Mouse (Mus musculus) liver, adult 2 months (tissue): ENCODE measurements at regions not wholly inside any gene's neighbourhood (a gene's known extent, or its start where the extent isn't known, plus 50 kb on each side); places are given as distances from the start of the nearest gene placed in this dataset.

ENCODE experiments used
- DNase-seq: peaks from one replicate; pipeline ENCODE4 v3.0.0-alpha.2; 2011; ENCODE audit warnings: low read depth, low spot score; ENCODE audit errors: extremely low read depth
- H3K27ac ChIP-seq: fragments of 200-500 bp; replicated peaks from 2 replicates; pipeline ENCODE4 v1.5.1; 2012; ENCODE audit warnings: low read depth, mild to moderate bottlenecking, control low read depth, inconsistent platforms, low read length; ENCODE audit not compliant: insufficient read depth
- H3K27me3 ChIP-seq: fragments of 200-500 bp; 2 replicates; pipeline ENCODE4 v1.6.1; 2012; ENCODE audit warnings: mild to moderate bottlenecking, moderate library complexity, low read length, inconsistent platforms; ENCODE audit not compliant: control insufficient read depth, insufficient read depth
- H3K36me3 ChIP-seq: fragments of 200-500 bp; 2 replicates; pipeline ENCODE4 v1.6.1; 2012; ENCODE audit warnings: low read length, inconsistent platforms; ENCODE audit not compliant: control insufficient read depth, insufficient read depth
- H3K4me1 ChIP-seq: fragments of 200-500 bp; 2 replicates; pipeline ENCODE4 v1.6.1; 2011; ENCODE audit warnings: low read length; ENCODE audit not compliant: control insufficient read depth, insufficient read depth
- H3K4me3 ChIP-seq: fragments of 200-500 bp; 2 replicates; pipeline ENCODE4 v1.5.1; 2011; ENCODE audit warnings: low read depth, mild to moderate bottlenecking, control low read depth, low read length, moderate library complexity; ENCODE audit not compliant: insufficient read depth
- H3K79me2 ChIP-seq: fragments of 200-500 bp; 2 replicates; pipeline ENCODE4 v1.6.1; 2012; ENCODE audit warnings: inconsistent platforms, mild to moderate bottlenecking, low read length, moderate library complexity; ENCODE audit not compliant: control insufficient read depth, insufficient read depth
- H3K9ac ChIP-seq: fragments of 200-500 bp; 2 replicates; pipeline ENCODE4 v1.6.1; 2012; ENCODE audit warnings: low read depth, mild to moderate bottlenecking, control low read depth, inconsistent platforms, low read length
- CTCF ChIP-seq: fragments of 200-500 bp; IDR thresholded peaks from 2 replicates; pipeline ENCODE4 v1.5.1; 2011; ENCODE audit warnings: low read depth, low read length, control low read depth
- POLR2A ChIP-seq: fragments of 200-500 bp; IDR thresholded peaks from 2 replicates; pipeline ENCODE4 v1.6.1; 2011; ENCODE audit warnings: low read length, control low read depth; ENCODE audit not compliant: insufficient read depth; ENCODE audit errors: extremely low read depth
- WGBS: fragments of 180-500 bp; shearing (Covaris S2); methylation state at CpG from one replicate; pipeline ENCODE4 v1.1.7; 2018; 5-methylcytosine and 5-hydroxymethylcytosine counted together

DNA sequence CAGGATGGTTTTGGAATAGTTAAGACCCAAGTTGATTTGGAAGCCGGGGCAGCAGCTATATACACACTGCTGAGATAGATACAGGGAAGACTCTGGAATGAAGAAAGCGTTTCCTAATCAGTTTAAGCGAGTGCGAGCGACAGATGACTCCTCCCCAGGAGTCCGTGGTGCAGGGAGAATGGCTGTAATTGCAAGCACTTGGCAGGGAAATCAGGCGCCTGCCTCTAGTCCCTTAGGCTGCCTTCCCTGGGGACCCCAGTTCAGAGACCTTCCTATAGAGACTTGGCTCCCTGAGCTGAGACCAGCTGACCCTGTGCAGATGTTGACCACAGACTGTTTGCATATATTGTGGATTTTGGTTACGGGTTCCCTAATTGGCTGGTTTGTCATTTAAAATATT, 228.3 kb upstream of the 4930535I16Rik start:
- no peak overlapping the region for H3K9ac ChIP-seq
- DNase-seq, result no peak
- no peaks in the 10 kb centered on the region for H3K4me1 ChIP-seq
- no peaks in the 10 kb centered on the region for H3K27me3 ChIP-seq
- H3K4me3 ChIP-seq, result no peak overlapping the region
- WGBS, result 34% methylated on average over 8 of the region's 8 CpGs
- H3K79me2 ChIP-seq, result no peaks in the 10 kb centered on the region
- TF ChIP-seq CTCF, result no peak
- no peak for TF ChIP-seq POLR2A
- no peaks in the 10 kb centered on the region for H3K36me3 ChIP-seq
- H3K27ac ChIP-seq, result no peak overlapping the region

DNA sequence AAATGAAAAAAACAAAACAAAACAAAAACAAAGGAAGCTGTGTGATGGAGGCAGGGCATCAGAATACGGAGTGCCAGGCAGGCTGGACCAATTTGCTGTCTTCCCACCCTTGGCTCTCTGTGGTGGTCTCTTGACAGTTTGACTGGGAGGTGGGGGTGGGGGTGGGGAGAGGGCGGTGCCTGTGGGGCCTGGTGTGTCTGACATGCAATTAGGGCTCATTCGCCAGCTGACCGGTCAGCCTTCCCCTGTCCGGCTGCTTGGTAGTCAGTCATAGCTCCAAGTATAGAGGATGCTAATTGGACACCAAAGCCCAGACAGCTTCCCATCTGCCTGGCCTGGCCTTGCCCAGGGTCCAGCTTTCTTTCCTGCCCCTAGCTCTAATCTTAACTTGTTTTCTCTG, 225.8 kb upstream of the 4930535I16Rik start:
- 76% methylated on average over 5 of the region's 5 CpGs for WGBS
- no peak for TF ChIP-seq POLR2A
- no peak for TF ChIP-seq CTCF

DNA sequence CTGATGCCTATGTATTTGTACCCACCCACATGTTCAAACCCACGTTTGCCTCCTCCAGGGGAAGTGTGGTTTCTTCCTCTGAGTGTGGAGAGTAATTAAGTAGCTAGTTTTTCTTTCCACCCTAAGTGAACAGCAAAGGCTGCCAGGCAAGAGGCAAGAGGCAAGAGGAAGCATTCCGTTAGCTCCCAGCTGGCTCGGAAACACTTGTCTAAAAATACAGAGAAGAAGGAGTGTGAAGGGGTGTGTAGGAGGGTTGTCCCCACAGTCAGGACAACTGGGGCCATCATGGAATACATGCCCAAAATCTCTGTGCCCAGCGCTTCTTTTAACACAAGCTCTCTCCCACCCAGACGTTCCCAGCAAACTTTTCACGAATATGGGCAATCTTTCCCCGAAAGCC, 225.4 kb upstream of the 4930535I16Rik start:
- Histone ChIP-seq H3K9ac (no peak overlapping the region), H3K79me2 (no peaks in the 10 kb centered on the region), H3K27ac (no peak overlapping the region), H3K27me3 (no peaks in the 10 kb centered on the region), H3K4me3 (no peak overlapping the region), H3K36me3 (no peaks in the 10 kb centered on the region), H3K4me1 (no peaks in the 10 kb centered on the region)
- TF ChIP-seq POLR2A, result no peak
- no peak for TF ChIP-seq CTCF
- WGBS, result 75% methylated on average over 7 of the region's 7 CpGs
- no peak for DNase-seq

More for the DNA sequence above, 225.8 kb upstream of the 4930535I16Rik start:
- no peak overlapping the region for H3K27ac ChIP-seq
- H3K4me1 ChIP-seq, result no peaks in the 10 kb centered on the region
- H3K27me3 ChIP-seq, result no peaks in the 10 kb centered on the region
- H3K79me2 ChIP-seq, result no peaks in the 10 kb centered on the region
- H3K36me3 ChIP-seq, result no peaks in the 10 kb centered on the region
- DNase-seq, result no peak
- no peak overlapping the region for H3K4me3 ChIP-seq
- H3K9ac ChIP-seq, result no peak overlapping the region

DNA sequence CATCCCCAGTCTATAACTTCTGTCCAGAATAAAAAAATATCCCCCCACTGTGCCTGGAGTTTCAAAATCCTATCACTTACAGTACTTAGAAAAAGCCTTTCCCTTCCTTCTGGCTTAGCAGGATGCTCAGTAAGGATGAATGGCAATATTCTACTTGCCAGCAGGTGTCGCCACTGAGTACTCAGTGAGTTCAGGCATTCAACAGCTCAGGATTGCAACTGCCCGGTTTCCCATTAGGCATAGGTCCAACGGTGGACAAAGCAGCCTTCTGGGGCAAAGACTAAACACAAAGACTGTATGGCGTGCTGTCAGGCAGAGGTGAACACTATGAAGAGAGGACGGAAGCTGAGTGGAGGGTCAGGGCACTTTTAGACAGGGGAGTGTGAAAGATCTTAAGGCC, 224.3 kb upstream of the 4930535I16Rik start:
- DNase-seq, result peak; percentile 54
- H3K9ac ChIP-seq, result no peak overlapping the region
- no peaks in the 10 kb centered on the region for H3K4me1 ChIP-seq
- no peaks in the 10 kb centered on the region for H3K79me2 ChIP-seq
- WGBS, result 8% methylated on average over 5 of the region's 5 CpGs
- no peak overlapping the region for H3K27ac ChIP-seq
- H3K36me3 ChIP-seq, result no peaks in the 10 kb centered on the region
- TF ChIP-seq POLR2A (no peak), CTCF (peak; percentile 75)
- no peak overlapping the region for H3K4me3 ChIP-seq
- H3K27me3 ChIP-seq, result no peaks in the 10 kb centered on the region

DNA sequence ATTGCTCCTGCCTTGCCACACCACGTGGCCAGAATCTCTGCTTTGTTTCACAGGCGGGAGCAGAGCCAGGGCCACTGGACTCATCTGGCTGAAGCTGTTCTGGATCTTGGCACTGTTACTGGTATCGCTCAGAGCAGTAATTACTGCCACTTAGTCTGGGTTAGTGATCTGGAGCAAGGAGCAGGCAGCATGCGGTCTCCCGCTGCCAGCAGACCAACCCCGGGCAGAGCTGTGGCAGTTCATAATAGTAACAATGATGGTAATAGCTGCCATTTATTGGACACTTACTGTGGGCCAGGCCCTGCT, 217.3 kb upstream of the 4930535I16Rik start:
- H3K36me3 ChIP-seq, result no peaks in the 10 kb centered on the region
- DNase-seq, result peak; percentile 6
- no peak overlapping the region for H3K27ac ChIP-seq
- 67% methylated on average over 6 of the region's 6 CpGs for WGBS
- no peak overlapping the region for H3K4me3 ChIP-seq
- no peaks in the 10 kb centered on the region for H3K4me1 ChIP-seq
- H3K27me3 ChIP-seq, result no peaks in the 10 kb centered on the region
- H3K79me2 ChIP-seq, result no peaks in the 10 kb centered on the region
- H3K9ac ChIP-seq, result no peak overlapping the region
- no peak for TF ChIP-seq POLR2A
- no peak for TF ChIP-seq CTCF

DNA sequence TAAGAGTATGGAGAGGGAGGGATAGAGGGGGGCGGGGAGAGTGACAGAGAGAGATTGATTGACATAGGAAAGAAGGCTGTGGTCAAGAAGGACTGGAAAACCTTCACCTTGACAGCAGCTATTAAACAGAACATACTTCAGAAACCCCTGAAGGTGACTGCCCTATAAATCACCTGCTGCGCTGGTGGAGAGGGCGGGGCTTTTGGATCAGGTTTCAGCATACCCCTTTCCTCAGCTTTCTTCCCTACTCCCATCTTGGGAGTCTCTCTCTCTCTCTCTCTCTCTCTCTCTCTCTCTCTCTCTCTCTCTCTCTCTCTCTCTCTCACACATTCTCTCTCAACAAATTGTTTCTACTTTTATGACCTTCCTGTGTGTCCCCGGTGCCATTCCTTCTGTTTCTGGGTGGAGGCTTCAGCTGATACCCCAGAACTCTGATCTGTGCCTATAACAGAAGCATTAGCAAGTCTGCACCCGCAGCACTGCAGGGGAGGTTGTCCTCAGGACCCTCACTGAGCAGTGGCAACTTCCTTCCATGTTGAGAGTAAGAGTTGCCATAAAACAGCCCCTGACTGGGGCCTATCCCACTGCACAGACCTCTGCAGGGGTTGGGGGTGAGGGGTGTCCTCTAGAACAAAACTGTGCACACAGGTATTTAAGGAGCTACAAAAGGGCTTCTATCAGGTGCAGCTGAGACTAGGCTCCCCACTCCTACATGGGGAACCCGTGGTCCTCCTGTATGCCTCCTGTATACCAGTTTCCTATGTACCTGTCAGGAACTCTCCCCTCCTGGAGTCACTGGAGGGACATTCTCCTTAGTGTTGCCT, 216.7 kb upstream of the 4930535I16Rik start:
- Histone ChIP-seq H3K9ac (no peak overlapping the region), H3K79me2 (no peaks in the 10 kb centered on the region), H3K36me3 (no peaks in the 10 kb centered on the region), H3K27me3 (no peaks in the 10 kb centered on the region), H3K4me3 (no peak overlapping the region), H3K4me1 (no peaks in the 10 kb centered on the region), H3K27ac (no peak overlapping the region)
- no peak for DNase-seq
- 35% methylated on average over 6 of the region's 6 CpGs for WGBS
- no peak for TF ChIP-seq CTCF
- TF ChIP-seq POLR2A, result no peak
